Mouse (Mus musculus) spleen, embryonic (tissue): ENCODE data around the gene Ylpm1.

Experiments
- CTCF ChIA-PET: fragments of 350-600 bp; sonication (Branson Sonifier 250); formaldehyde crosslinking; loops from one replicate; lab custom pipeline; 2022; lab: Charles Lee

Gene Ylpm1

DNA sequence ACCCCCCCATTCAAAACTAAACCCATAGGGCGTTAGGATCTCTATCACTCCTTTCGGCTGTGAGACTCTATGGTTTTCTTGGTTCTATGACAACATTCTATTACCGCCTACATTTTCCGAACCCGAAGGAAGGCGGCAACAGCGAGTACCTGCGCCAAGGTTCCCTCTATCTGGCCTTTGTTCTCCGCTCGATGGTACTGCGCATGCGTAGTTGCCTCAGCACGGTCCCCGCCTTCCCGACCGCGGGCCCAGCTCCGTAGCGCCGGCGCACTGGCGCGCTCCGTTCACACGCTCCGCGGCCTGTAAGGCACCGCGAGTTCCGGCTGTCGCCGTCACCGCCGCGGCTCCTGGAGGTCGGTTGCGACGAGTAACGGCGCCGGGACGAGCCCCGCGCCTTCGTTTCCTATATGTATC is at the start of gene Ylpm1:
Gene Ylpm1, plus strand, starts transcription at position 239 of the 414 bp plus-strand sequence.
- CTCF ChIA-PET, result interaction anchor here (0.6 to 0.7 kb wide), 2 partner anchors 14 to 747 kb away, joined by 3 read pairs; no protein-coding TSS in a partner anchor

DNA sequence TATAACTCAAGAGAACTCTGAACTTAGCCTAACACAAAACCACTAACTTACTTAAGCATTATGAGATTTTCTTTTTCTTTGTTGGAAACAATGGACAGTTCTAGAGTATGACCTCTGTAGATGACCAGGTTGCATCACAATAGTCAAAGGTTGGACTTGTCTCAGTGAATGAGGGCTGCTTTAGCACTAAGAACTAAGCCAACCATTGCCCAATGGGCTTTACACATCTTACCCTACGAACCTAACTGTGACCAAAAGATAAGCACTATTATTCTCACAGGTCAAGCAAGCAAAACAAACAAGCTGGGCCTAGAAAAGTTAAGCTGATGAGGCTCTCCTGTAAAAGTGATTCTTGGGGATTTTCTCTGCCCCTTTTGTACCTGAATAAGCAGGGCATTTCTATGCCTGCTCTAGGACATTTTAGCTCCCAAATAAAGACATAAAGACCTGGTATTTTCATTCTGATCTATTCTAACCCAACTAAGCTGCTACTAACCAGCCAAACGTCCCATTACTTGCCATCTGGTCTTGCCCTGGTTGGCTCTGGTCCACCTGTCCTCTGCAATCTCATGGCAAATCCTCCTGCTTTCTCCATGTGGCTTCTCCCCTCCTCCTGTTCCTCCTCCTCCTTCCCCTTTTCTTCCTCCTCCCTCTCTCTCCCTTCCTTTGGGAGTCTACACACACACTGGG is 48.1 kb upstream of the Ylpm1 start:
- CTCF ChIA-PET, result no interaction called here

DNA sequence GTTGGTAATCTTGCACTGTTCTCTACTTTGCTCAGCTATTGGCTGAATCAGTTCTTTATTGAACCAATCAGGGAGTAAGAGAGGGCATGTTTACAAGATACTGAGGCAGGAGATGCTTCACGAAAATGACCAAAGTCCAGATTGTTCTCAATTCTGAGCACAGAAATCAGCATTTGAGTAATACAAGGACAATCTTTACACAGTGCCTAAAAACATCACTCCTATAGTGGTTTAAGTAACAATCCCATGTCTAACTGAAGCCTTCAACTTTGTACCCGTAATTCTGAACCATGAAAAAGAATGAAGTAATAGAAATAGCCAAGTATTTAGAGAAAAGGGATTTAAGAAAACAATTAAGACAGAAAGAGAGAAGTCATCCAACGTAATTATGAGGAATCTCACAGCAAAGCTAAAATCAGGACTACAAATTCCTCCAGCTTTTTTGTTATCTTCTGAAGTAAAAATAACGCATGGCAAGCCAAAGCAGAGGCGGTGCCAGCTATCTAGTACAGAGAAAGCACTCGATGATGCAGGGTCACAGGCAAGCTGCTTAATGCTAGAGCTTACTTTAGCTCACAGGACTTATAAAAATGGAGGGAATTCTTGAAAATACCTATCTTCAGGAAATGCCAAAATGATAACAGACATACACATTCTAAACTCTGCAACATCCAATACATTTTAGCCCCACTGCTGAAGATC is 47.4 kb upstream of the Ylpm1 start:
- CTCF ChIA-PET, result no interaction called here

DNA sequence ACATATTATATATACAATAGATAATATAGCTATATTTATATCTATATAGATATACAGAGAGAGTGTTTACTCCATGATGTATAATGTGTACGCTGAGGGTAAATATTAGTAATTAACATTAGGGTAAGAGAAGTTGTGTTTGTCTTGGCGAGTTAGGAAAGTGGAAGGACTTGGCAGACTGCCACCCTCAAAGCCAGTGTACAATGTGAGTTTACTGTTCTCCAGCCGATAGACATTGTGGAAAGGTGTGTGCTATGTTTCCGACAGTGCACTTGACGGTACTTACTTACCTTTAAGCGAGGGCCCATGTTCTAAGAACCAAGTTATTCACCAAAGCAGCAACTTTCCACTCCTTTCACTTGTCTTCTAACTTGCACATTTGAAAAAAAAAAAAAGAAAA is 45.4 kb upstream of the Ylpm1 start:
- CTCF ChIA-PET, result no interaction called here

DNA sequence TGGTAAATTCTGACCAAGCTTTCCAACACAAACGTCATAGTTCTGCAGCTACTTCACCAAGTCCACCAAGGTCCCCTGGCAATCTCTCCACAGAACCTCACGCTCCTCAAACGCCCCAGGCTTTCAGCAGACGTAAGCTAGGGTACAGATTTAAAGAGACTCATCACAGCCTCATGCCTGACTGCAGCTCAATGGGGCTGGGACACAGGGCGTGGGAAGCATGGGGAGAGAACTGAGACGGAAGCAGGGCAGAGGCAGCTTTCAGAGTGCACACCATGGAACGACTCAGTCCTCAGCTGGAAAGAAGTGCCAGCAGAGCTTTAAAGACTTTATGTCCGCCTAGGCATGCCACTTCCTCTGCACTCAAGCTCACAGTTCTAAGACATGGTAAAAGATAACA is 44.6 kb upstream of the Ylpm1 start:
- CTCF ChIA-PET, result no interaction called here

DNA sequence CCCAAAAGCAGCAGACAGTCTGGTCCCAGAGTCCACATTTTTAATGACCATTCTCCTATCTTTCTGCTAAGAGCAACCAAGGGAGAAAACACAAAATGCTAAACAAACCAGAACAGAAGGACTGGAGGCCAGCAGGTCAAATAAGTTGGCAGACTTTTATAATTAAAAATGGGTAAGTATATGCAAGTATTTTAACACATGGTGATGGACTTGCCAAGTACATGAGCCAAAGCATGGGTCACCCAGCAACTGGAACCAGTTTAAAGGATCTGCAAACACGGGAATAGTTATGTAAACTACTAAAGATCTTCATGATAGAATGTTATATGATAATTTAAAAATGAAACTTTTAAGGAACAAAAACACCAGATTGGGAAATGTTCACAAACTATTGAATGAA is 43.8 kb upstream of the Ylpm1 start:
- CTCF ChIA-PET, result no interaction called here

DNA sequence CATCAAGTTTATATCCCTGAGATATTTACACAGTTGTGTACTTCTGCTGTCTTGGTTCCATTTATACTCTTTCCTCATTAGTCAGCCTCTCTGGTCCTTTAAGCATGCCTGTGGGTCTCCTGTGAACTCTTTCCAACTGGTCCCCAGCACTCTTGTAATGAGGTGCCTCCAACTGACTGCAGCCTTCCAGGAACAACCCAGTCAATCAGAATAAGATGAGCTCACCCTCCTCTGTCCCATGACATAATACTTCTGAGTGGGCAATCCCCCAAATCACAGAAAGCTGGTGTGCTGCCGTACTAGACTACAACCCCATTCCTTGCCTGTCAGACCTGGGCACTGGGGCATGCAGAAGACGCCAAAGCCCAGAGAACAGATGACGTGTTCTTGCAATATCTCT is 39.8 kb upstream of the Ylpm1 start:
- CTCF ChIA-PET, result interaction anchor here (0.6 kb wide), 1 partner anchor 92 kb away, joined by 3 read pairs; no protein-coding TSS in a partner anchor

DNA sequence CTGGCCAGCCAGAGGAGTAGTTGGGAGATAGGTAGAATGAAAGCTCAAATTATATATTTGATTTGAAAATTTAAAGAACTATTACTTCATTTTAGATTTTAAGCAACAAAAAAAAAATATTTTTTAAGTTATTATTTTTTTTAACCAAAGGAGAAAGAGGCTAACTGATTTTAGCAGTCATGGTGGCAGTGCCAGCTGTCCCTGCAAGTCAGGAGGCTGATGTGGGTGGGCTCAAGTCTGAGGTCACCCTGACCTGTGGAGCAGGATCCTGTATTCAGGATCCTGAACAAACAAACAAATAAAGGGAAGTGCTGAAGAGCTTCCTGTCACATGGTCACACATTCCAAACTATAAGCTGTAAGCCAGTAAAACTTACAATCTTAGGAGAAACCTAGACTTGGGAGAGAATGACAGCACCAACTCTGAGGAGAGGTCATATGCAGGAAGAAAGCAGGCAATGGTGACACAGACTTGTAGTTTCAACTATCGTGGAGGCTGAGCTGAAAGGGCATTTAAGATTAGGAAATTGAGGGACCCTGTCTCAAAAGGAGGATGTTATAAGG is 37.2 kb upstream of the Ylpm1 start:
- CTCF ChIA-PET, result interaction anchor here (0.5 kb wide), 1 partner anchor 40 kb away, joined by 4 read pairs; no protein-coding TSS in a partner anchor

DNA sequence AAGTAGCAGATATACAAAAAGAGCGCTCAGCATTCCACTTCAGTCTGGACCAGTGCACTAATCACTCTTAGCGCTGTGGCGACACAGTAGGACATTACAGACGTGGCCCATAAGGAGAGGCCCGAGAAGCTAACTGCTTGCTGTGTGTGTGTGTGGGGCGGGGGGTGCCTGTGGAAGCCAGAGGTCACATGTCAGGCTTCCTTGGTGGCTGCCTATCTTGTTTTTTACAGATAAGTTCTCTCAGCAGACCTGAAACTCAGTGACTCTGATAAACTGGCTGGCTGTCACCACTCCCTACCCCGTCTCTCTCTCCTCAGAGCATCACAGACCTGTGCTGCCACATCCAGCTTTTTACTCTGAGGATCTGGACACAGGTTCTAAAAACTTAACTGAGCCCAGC is 33.5 kb upstream of the Ylpm1 start:
- CTCF ChIA-PET, result no interaction called here

DNA sequence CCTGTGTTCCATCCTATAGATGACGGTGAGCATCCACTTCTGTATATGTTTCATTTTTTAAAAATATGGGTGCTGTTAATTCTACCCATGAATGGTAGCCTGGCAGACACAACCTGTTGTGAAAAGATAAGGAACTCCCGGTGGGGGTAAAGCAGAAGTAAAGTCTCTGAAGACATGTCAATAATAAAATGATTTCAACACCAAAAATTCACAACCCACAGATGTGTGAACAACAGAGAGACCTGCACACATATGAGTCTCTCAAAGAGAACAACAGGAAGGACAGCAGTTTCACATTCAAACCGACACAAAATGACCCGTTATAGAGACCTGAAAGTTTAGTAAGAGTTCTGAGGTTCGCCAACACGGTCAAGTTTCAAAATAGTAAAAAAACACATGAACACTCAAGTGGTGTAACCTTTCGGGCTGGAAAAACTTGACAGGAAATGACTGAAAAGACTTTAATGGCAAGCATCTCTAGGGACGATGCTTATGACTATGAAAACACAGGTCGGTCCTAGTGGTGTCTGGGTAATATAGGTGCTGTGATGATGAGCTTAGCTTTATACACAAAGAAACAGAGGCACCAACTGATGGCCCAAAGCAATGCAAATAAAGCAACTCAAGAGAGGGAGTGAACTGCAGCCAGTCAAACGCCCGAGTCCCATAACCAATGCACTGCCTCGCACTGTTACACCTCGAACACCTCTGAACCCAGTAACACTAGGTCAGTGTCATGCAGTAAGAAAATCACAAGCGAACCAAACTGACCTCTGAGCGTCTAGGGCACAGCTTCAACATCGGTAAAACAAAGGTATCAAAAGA is 27.1 kb upstream of the Ylpm1 start:
- CTCF ChIA-PET, result interaction anchor here (0.6 kb wide), 3 partner anchors 33 to 102 kb away, joined by 3 to 7 read pairs (median 3); no protein-coding TSS in a partner anchor

DNA sequence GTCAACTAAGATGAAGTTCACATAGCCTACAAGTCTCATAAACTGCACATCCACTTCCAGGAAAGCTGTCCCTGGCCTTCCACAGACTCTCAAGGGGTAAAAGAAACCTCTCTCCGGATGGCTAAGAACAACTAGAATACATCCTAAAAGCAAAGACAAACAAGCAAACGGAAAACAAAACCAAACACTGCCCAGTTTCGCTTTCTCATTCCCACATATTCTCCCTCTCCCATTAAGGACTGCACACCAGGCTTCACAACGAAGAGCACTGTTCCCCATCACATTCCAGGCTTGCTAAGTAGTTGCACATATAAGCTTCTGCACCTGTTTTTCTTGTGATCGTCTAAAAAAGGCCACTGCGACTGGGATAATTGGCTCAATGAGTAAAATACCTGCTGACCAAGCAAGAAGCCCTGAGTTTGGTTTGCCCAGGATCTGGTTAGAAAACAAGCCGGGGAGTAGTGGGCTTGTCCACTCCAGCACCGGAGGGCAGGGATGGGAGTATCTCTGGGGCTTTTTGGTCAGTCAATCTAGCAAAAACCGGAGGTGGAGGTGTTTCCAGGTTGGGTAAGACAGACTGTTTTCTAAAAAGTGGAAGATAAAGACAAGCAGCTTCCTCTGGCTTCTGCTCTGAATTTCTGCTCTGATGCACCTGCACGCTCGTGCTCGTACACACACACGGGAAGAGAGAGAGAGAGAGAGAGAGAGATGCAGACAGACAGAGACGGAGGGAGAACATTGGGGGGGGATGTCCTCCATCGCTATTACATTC is 26.3 kb upstream of the Ylpm1 start:
- CTCF ChIA-PET, result interaction anchor here (0.6 kb wide), 1 partner anchor 74 kb away, joined by 3 read pairs; no protein-coding TSS in a partner anchor

DNA sequence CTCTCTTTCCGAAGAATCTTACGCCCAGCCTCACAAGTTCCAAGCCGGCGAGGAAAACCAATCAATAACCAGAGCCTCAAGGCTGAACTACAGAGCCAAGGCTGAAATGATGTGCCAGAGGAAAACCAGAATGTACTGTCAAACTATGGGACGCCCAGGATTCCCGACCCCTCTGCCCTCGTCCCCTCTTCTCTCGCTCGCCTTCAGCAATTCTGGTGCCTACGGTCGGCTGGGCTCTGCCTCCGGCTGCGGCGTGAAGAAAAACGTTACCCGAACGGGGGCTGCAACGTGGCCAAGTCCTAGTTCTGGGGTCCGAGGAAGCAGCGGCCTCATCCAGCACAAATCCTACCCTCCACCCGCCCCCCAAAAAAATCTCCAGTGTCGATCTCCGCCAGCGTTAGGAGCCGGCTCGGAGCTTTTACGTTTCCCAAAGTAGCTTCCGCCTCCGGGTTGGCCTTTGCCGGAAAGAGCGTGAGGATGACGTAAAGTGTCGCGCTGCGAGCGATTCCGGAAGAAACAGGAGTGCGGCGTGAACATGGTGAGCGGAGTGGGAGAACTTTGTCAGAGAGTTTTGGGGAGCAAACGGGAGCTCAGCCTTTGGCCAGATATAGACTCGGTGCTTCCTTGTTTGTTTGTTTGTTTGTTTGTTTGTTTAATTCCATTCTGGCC is 25.6 kb upstream of the Ylpm1 start, which contains the start of the genes Fcf1 and Arel1:
Gene Fcf1, plus strand, starts transcription at position 470 of the 669 bp plus-strand sequence.
Gene Arel1, minus strand, starts transcription at position 473 of the 669 bp plus-strand sequence.
- CTCF ChIA-PET, result interaction anchor here (0.6 to 0.7 kb wide), 2 partner anchors 142 to 158 kb away, joined by 3 read pairs; no protein-coding TSS in a partner anchor

DNA sequence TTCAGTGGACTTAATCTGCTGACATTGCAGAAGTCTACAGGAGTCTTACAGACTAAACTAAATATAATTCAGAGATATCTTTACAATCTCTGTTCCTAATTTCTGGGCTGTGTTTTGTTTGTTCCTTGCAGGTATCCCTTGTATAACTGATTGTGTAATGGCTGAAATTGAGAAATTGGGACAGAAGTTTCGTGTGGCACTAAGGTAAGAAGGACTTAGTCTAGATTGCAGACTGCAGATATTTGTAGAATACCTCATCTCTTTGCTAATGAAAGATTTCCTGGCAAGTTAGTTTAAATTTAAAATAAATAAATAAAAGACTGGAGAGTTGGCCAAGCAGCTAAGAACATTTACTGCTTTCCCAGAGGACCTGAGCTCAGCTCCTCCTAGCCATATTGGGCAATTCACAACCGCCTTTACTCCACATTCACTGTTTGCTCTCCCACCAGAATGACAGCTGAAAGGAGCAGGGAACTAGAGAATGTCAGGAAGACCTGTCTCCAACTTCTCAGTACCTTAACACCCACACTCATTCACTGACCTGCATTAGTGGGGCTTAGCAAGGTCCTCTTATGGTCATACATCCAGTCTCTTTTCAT is 16.8 kb upstream of the Ylpm1 start:
- CTCF ChIA-PET, result no interaction called here

DNA sequence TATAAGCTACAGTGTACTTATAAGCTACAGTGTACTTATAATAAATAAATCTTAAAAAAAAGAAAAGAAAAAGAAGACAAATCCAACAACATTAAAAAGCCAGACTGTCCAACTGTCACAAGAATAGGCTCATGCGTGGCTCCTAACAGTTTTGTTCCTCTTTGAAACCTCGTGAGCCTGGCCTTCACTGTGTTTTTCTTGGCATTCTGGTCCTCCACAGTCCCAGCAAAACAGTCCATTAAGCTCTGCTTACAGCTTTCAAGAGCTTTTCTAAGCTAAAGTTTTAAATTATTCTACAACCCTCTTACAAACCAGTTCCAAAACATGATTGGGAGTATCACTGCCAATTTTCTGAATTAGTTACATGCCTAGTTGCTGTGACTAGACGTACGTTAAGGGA is 6.7 kb upstream of the Ylpm1 start:
- CTCF ChIA-PET, result no interaction called here

DNA sequence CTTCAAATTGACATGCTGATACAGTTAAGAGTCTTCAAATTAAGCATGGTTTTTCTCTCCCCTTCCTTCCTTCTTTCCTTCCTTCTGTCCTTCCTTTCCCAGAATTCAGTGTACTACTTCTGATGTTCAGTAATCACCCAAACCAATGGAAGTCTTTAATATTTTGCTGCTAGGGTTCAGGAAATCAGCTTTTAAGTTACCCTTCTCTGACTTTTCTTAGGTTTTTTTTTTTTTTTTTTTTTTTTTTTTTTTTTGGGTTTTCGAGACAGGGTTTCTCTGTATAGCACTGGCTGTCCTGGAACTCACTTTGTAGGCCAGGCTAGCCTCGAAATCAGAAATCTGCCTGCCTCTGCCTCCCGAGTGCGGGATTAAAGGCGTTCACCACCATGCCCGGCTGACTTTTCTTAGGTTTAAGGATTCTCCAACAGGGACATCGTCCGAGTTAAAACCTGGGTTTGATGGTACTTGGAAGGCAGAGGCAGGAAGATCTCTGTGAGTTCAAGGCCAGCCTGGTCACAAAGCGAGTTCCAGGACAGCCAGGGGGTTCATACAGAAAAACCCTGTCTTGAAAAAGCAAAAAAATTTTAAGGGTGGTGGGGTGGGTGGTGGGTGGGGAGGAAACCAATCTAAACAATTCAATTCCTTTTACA is 884 bp upstream of the Ylpm1 start:
- CTCF ChIA-PET, result interaction anchor here (0.7 kb wide), 2 partner anchors 13 to 31 kb away, joined by 3 read pairs; no protein-coding TSS in a partner anchor

DNA sequence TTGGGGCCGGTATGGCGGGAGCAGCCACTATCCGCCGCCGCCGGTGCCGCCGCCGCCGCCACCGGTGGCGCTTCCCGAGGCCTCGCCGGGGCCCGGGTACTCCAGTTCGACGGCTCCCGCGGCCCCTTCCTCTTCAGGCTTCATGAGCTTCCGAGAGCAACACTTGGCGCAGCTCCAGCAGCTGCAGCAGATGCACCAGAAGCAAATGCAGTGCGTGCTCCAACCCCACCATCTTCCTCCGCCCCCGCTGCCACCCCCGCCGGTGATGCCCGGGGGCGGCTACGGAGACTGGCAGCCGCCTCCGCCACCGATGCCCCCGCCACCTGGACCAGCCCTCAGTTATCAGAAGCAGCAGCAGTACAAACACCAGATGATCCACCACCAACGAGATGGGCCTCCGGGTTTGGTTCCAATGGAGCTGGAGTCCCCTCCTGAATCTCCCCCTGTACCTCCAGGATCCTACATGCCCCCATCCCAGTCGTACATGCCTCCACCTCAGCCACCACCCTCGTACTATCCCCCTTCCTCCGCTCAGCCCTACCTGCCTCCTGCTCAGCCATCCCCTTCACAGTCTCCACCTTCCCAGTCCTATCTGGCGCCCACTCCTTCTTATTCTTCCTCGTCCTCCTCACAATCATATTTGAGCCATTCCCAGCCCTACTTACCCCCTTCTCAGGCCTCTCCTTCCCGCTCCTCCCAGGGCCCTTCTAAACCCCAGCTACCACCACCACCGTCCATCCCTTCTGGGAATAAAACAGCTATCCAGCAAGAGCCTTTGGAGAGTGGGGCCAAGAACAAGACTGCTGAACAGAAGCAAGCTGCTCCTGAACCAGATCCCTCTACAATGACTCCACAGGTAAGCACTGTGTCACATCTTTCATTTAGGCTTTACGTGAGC is 629 bp downstream of the Ylpm1 start:
- CTCF ChIA-PET, result interaction anchor here (0.6 kb wide), 1 partner anchor 747 kb away, joined by 3 read pairs; no protein-coding TSS in a partner anchor

DNA sequence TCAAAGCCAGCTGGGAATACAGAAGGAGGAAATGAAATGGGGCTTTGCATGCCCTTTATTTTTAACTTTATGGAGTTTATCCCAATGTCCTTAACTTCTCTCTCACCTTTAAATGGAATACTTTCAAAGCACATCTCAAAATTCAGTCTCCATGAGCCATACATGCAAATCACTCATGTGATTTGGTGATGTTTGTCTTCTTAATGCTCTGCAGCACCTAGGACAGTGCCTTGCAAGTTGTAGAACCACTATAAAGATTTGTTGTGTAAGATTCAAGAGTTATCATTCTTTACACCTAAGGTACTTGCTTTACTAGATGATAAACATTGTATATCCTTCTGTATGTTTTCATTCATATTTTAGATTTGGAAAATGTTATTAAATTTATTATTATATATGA is 2.9 kb downstream of the Ylpm1 start:
- CTCF ChIA-PET, result interaction anchor here (0.5 to 0.7 kb wide), 2 partner anchors 40 to 897 kb away, joined by 4 to 5 read pairs; no protein-coding TSS in a partner anchor

DNA sequence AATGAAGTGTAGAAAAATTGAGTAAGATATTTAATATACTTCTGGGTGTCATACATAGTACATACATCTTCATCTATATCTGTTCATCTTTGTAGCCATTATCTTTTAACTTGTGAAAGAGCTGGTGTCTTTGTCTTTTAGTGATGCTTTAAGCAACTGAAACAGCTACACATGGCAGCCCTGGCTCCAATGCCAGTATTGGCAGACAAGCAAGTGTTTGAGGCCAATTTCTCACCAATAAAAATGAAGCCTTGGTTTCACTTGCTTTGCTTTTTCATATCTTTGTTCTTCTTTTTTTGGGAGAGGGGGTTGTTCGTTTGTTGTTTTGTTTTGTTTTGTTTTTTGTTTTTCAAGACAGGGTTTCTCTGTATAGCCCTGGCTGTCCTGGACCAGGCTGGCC is 10.1 kb downstream of the Ylpm1 start:
- CTCF ChIA-PET, result no interaction called here
